Mouse (Mus musculus): Measurements from ENCODE around the gene Fars2. TPM values are rescaled to one million over a fixed set of nuclear protein-coding genes. Genes with fewer than 3 reads are reported as not detected.
"Not testable (repeated sequence)": the region's sequence is repeated elsewhere in the genome, so short reads cannot be mapped to it uniquely, and the experiment has no call there.

Gene Fars2
- polyA plus RNA-seq, 1 experiment from 2014 or later = 30.5 TPM

DNA sequence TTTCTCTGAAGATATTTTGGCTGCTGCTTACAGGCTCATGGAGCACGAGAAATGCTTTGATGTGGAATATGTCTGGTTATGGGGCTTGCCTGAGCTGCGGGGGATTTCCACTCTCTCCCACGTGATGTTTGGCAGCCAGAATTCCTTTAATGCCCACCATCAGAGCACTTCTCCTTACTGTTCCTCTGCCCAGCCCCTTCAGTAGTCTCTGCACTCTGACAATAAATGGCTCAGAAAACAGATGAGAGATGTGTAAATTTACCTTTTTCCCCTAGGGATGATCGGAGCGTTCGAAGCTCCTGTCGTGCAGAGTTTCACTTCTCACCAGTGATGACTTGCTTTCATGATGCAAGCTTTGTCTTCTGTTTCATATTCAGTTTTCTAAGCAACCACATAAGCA, 331.4 kb downstream of the Fars2 start:
- WGBS = 79% methylated on average over 7 of the region's 7 CpGs
- ATAC-seq (ENCODE audit: low FRiP score) = no peak

DNA sequence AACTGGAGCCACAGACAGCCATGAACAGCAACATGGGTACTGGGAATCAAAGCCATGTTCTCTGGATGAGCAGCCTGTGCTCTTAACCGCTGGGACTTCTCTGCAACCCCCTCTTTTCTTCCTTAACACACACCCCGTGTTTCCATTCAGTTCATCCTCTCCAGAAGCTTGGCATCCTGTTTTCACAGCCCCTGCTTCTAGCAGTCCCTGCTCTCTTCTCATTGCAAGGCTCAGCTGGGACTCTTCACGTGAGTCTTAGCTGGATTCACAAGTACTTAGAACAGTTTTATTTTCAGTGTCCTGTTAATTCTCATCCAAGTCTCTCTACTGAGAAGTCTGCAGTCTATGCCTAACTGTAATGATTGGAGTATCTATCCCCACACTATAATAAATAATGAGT, 334.2 kb downstream of the Fars2 start:
- H3K36me3 ChIP-seq (ENCODE audit: control insufficient read depth, insufficient read depth, low read length) = no peaks in the 10 kb centered on the region
- DNase-seq (ENCODE audit: low spot score, missing footprints) (no peak), ATAC-seq (ENCODE audit: low FRiP score) (no peak)
- 75% methylated on average over 3 of the region's 3 CpGs for WGBS
- H3K9ac ChIP-seq (ENCODE audit: low read length) = no peak overlapping the region
- H3K4me3 ChIP-seq (ENCODE audit: low read depth, low read length) = no peak overlapping the region
- no peak overlapping the region for H3K4me2 ChIP-seq
- H3K4me1 ChIP-seq (ENCODE audit: control insufficient read depth, insufficient read depth, low read length) = no peaks in the 10 kb centered on the region
- no peaks in the 10 kb centered on the region for H3K9me3 ChIP-seq (ENCODE audit: control insufficient read depth, low read length)
- H3K27ac ChIP-seq (ENCODE audit: low read depth, low read length) = no peak overlapping the region
- no peaks in the 10 kb centered on the region for H3K27me3 ChIP-seq (ENCODE audit: control insufficient read depth, insufficient read depth, low read length)

More for the DNA sequence above, 331.4 kb downstream of the Fars2 start:
- Histone ChIP-seq H3K36me3 (ENCODE audit: control insufficient read depth, insufficient read depth, low read length) (no peaks in the 10 kb centered on the region), H3K4me3 (ENCODE audit: low read depth, low read length) (no peak overlapping the region), H3K27me3 (ENCODE audit: control insufficient read depth, insufficient read depth, low read length) (no peaks in the 10 kb centered on the region), H3K9ac (ENCODE audit: low read length) (no peak overlapping the region), H3K27ac (ENCODE audit: low read depth, low read length) (no peak overlapping the region), H3K4me1 (ENCODE audit: control insufficient read depth, insufficient read depth, low read length) (no peaks in the 10 kb centered on the region), H3K9me3 (ENCODE audit: control insufficient read depth, low read length) (no peaks in the 10 kb centered on the region), H3K4me2 (no peak overlapping the region)
- no peak for DNase-seq (ENCODE audit: low spot score, missing footprints)

GRCm38 (mm10) chr13:36460473-36460872, 343.3 kb downstream of the Fars2 start:
- ATAC-seq (ENCODE audit: low FRiP score) = no peak
- H3K4me2 ChIP-seq = no peak overlapping the region
- no peaks in the 10 kb centered on the region for H3K9me3 ChIP-seq (ENCODE audit: control insufficient read depth, low read length)
- H3K4me1 ChIP-seq (ENCODE audit: control insufficient read depth, insufficient read depth, low read length) = no peaks in the 10 kb centered on the region
- H3K36me3 ChIP-seq (ENCODE audit: control insufficient read depth, insufficient read depth, low read length) = no peaks in the 10 kb centered on the region
- WGBS = 70% methylated on average over 3 of the region's 3 CpGs
- no peak for DNase-seq (ENCODE audit: low spot score, missing footprints)
- no peak overlapping the region for H3K9ac ChIP-seq (ENCODE audit: low read length)
- H3K27ac ChIP-seq (ENCODE audit: low read depth, low read length) = no peak overlapping the region
- no peaks in the 10 kb centered on the region for H3K27me3 ChIP-seq (ENCODE audit: control insufficient read depth, insufficient read depth, low read length)
- H3K4me3 ChIP-seq (ENCODE audit: low read depth, low read length) = no peak overlapping the region

GRCm38 (mm10) chr13:36463669-36464068, 346.5 kb downstream of the Fars2 start:
- DNase-seq (ENCODE audit: low spot score, missing footprints) (no peak), ATAC-seq (ENCODE audit: low FRiP score) (no peak)
- Histone ChIP-seq H3K4me3 (ENCODE audit: low read depth, low read length) (no peak overlapping the region), H3K27ac (ENCODE audit: low read depth, low read length) (no peak overlapping the region), H3K9ac (ENCODE audit: low read length) (no peak overlapping the region), H3K36me3 (ENCODE audit: control insufficient read depth, insufficient read depth, low read length) (no peaks in the 10 kb centered on the region), H3K4me2 (no peak overlapping the region), H3K27me3 (ENCODE audit: control insufficient read depth, insufficient read depth, low read length) (no peaks in the 10 kb centered on the region), H3K9me3 (ENCODE audit: control insufficient read depth, low read length) (no peaks in the 10 kb centered on the region), H3K4me1 (ENCODE audit: control insufficient read depth, insufficient read depth, low read length) (no peaks in the 10 kb centered on the region)

- not testable (repeated sequence) for H3K9ac ChIP-seq (ENCODE audit: low read length); H3K27ac ChIP-seq (ENCODE audit: low read depth, low read length); H3K27me3 ChIP-seq (ENCODE audit: control insufficient read depth, insufficient read depth, low read length); H3K36me3 ChIP-seq (ENCODE audit: control insufficient read depth, insufficient read depth, low read length); ATAC-seq (ENCODE audit: low FRiP score); H3K4me2 ChIP-seq; H3K4me1 ChIP-seq (ENCODE audit: control insufficient read depth, insufficient read depth, low read length); H3K9me3 ChIP-seq (ENCODE audit: control insufficient read depth, low read length); DNase-seq (ENCODE audit: low spot score, missing footprints); H3K4me3 ChIP-seq (ENCODE audit: low read depth, low read length)
- 94% methylated on average over 3 of the region's 3 CpGs for WGBS
These were observed 348.9 kb downstream of the Fars2 start for GRCm38 (mm10) chr13:36466076-36466475.

- H3K4me3 ChIP-seq (ENCODE audit: low read depth, low read length) = no peak overlapping the region
- no peak overlapping the region for H3K27ac ChIP-seq (ENCODE audit: low read depth, low read length)
- no peaks in the 10 kb centered on the region for H3K36me3 ChIP-seq (ENCODE audit: control insufficient read depth, insufficient read depth, low read length)
- peaks cover 3% of the 10 kb centered on the region; the same call in 1 of the 2 replicates for H3K4me1 ChIP-seq (ENCODE audit: control insufficient read depth, insufficient read depth, low read length)
- ATAC-seq (ENCODE audit: low FRiP score) (no peak), DNase-seq (ENCODE audit: low spot score, missing footprints) (no peak)
- no peaks in the 10 kb centered on the region for H3K9me3 ChIP-seq (ENCODE audit: control insufficient read depth, low read length)
- no peak overlapping the region for H3K4me2 ChIP-seq
- no peak overlapping the region for H3K9ac ChIP-seq (ENCODE audit: low read length)
- no peaks in the 10 kb centered on the region for H3K27me3 ChIP-seq (ENCODE audit: control insufficient read depth, insufficient read depth, low read length)
- 91% methylated on average over 5 of the region's 5 CpGs for WGBS
These were observed 349.3 kb downstream of the Fars2 start for GRCm38 (mm10) chr13:36466515-36466921.

DNA sequence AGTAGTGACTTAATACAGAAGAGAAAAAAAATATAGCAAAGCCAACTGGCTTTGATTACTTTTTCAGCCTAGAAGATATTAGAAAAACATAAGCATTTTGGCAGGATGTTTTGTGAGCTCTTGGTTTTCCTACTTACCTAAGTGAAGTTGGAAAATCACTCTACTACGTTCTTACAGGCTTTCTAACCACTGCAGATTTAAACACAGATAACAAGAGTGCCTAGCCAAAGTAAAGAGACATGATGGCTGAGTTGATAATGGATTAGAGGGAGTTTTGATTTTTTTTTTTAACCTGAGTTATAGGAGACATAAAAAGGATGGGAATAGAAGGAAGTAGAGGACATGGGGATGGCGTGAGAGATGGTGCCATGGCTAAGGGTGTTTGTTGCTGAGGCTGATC, 350.6 kb downstream of the Fars2 start:
- Histone ChIP-seq H3K4me3 (ENCODE audit: low read depth, low read length) (no peak overlapping the region), H3K9ac (ENCODE audit: low read length) (no peak overlapping the region), H3K27me3 (ENCODE audit: control insufficient read depth, insufficient read depth, low read length) (no peaks in the 10 kb centered on the region), H3K36me3 (ENCODE audit: control insufficient read depth, insufficient read depth, low read length) (no peaks in the 10 kb centered on the region), H3K4me1 (ENCODE audit: control insufficient read depth, insufficient read depth, low read length) (peaks cover 3% of the 10 kb centered on the region; the same call in 1 of the 2 replicates), H3K4me2 (no peak overlapping the region), H3K9me3 (ENCODE audit: control insufficient read depth, low read length) (no peaks in the 10 kb centered on the region), H3K27ac (ENCODE audit: low read depth, low read length) (no peak overlapping the region)
- WGBS = 85% methylated on average over 2 of the region's 2 CpGs
- no peak for DNase-seq (ENCODE audit: low spot score, missing footprints)
- ATAC-seq (ENCODE audit: low FRiP score) = no peak

- no peak for DNase-seq (ENCODE audit: low spot score, missing footprints)
- H3K4me2 ChIP-seq = no peak overlapping the region
- WGBS = 84% methylated on average over 2 of the region's 2 CpGs
- H3K27me3 ChIP-seq (ENCODE audit: control insufficient read depth, insufficient read depth, low read length) = no peaks in the 10 kb centered on the region
- no peaks in the 10 kb centered on the region for H3K36me3 ChIP-seq (ENCODE audit: control insufficient read depth, insufficient read depth, low read length)
- H3K9ac ChIP-seq (ENCODE audit: low read length) = no peak overlapping the region
- H3K4me3 ChIP-seq (ENCODE audit: low read depth, low read length) = no peak overlapping the region
- H3K9me3 ChIP-seq (ENCODE audit: control insufficient read depth, low read length) = no peaks in the 10 kb centered on the region
- no peak for ATAC-seq (ENCODE audit: low FRiP score)
- H3K4me1 ChIP-seq (ENCODE audit: control insufficient read depth, insufficient read depth, low read length) = peaks cover 3% of the 10 kb centered on the region; the same call in 1 of the 2 replicates
- no peak overlapping the region for H3K27ac ChIP-seq (ENCODE audit: low read depth, low read length)
These were observed 351.8 kb downstream of the Fars2 start for GRCm38 (mm10) chr13:36468963-36469362.

GRCm38 (mm10) chr13:36469412-36470125, 352.4 kb downstream of the Fars2 start:
- Histone ChIP-seq H3K4me2 (no peak overlapping the region), H3K27me3 (ENCODE audit: control insufficient read depth, insufficient read depth, low read length) (no peaks in the 10 kb centered on the region), H3K9me3 (ENCODE audit: control insufficient read depth, low read length) (no peaks in the 10 kb centered on the region), H3K4me3 (ENCODE audit: low read depth, low read length) (no peak overlapping the region), H3K36me3 (ENCODE audit: control insufficient read depth, insufficient read depth, low read length) (no peaks in the 10 kb centered on the region), H3K4me1 (ENCODE audit: control insufficient read depth, insufficient read depth, low read length) (peaks cover 3% of the 10 kb centered on the region; the same call in 1 of the 2 replicates), H3K9ac (ENCODE audit: low read length) (no peak overlapping the region), H3K27ac (ENCODE audit: low read depth, low read length) (no peak overlapping the region)
- 74% methylated on average over 2 of the region's 2 CpGs for WGBS
- ATAC-seq (ENCODE audit: low FRiP score) (no peak), DNase-seq (ENCODE audit: low spot score, missing footprints) (no peak)

Data from midbrain, embryonic 11.5 days (tissue).